Mouse (Mus musculus): ENCODE data around the gene Slc39a9.

The Slc39a9 gene

DNA sequence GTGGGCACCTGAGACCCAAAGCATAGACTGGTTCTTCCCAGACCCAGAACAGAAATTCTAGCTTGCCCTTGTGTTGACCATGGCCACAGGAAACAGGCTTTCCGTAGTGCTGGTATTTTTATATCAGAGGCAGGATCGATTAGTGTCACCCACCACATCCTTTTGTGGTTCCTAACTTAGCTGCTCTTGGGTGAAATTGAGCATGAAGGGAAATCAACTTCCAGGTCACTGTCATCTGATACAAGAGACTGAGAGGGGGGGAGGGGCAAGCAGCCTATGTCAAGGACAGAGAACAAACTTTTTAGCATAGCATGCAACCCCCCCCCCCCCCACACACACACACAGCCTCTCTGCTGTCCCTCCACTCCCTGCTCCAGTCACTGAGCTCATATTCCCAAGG lies 75.5 kb downstream of the Slc39a9 start:
- no peak for DNase-seq (ENCODE audit: low spot score)

DNA sequence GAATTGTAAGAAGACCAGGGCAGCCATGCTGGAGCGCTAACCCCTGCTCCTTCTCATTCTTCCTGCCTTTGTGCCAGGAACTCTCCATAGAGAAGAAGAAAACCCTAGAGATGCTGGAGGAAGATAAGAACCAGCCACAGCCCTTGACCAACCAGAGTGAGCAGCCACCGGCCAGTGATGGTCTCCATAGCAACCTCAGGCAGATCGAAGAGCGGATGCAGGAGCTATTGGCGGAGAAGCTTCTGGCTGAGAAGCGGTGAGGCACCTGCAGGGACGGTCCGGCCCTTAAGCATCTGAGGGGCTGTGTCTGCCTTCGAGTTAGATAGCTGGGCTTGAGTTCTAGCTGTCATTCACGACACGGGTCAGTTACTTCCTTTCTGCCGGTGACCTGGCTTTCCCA lies 76.8 kb downstream of the Slc39a9 start:
- DNase-seq (ENCODE audit: low spot score), result peak; percentile 27

DNA sequence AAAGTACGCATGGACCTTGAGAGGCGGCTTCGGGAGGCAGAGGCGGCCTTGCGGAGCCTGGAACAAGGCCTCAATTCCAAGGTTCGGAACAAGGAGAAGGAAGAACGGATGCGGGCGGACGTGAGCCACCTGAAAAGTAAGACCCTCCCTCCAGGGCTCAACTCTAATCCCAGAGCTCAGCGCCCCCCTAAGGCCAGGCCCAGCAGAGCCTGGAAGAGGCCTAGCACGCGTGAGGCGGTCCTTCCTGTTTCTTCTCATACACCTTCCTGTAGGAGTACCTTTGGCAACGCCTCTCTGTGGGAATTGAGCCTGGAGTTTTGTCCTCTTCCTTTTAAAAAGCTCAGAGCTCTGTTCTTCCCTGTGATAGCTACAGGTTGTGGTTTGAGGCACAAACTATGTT lies 77.8 kb downstream of the Slc39a9 start:
- no peak for DNase-seq (ENCODE audit: low spot score)

- DNase-seq (ENCODE audit: low spot score), result peak; percentile 75
These were observed 81.3 kb downstream of the Slc39a9 start for GRCm38 (mm10) chr12:80724853-80725559.

- DNase-seq (ENCODE audit: low spot score), result no peak
These were observed 84.5 kb downstream of the Slc39a9 start for GRCm38 (mm10) chr12:80728207-80728606.

- DNase-seq (ENCODE audit: low spot score), result peak; percentile 56
These were observed 85.1 kb downstream of the Slc39a9 start for GRCm38 (mm10) chr12:80728814-80729213.

- no peak for DNase-seq (ENCODE audit: low spot score)
These were observed 86.3 kb downstream of the Slc39a9 start for GRCm38 (mm10) chr12:80729758-80730530.

GRCm38 (mm10) chr12:80730567-80730966 lies 86.9 kb downstream of the Slc39a9 start:
- DNase-seq (ENCODE audit: low spot score), result peak; percentile 84

All from MN1 (cell line).